Mouse (Mus musculus) lung, postnatal 4 days (tissue): ENCODE results near the gene Smarcc1.
"Not testable (repeated sequence)": the region's sequence is repeated elsewhere in the genome, so short reads cannot be mapped to it uniquely, and the experiment has no call there.

Experiments used
- DNase-seq, 2 experiments: peaks; one replicate each; pipeline ENCODE4 v3.0.0; 2021

The Smarcc1 gene

DNA sequence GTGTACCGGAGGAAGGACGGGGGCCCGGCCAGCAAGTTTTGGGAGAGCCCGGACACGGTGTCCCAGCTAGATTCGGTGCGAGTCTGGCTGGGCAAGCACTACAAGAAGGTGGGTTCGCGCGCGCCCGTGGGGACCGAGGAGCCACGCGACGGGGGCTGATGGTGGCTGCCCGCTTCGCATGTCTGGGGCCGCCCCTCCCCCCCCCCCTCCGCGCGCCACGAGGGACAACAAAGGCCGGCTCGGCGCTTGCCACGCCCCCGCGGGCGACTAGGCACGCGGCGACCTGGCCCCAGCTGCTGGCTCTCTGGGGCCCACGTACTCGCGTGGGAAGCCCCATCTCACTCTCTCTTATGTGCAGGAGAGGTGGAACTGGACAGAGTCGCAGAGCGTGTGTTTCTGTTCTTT lies 14.7 kb downstream of the Smarcc1 start:
- no peak for DNase-seq

DNA sequence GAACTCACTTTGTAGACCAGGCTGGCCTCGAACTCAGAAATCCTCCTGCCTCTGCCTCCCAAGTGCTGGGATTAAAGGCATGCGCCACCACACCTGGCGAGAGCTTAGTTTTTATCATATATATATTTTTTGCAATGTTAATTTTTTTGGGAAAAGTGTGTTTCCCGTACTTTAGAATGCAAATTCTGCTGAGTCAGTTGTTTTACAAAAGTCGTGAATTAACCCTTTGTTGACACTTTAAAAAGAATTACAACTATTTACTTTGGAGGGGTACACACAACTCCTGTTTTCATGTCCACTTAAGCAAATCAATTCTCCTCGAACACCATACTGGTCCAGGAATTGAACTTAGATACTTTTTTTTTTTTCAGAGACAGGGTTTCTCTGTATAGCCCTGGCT lies 15.4 kb downstream of the Smarcc1 start:
- no peak for DNase-seq

DNA sequence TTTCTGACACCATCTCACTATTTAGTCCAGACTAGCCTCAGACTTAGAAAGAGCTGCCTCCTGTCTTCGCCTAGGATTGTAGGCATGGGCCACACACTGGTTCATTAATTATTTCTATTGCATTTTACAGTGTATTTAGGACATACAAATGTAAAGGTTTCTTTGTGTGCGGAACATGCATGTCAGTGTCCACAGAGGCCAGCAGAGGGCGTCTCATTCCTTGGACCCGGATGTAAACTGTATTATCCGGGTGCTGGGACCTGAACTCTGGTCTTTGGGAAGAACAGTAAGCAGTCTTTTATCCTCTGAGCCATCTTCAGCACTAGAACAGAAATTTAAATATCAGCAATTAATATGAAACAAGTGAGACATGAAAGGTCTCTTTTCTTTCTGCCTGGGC lies 16.7 kb downstream of the Smarcc1 start:
- no peak for DNase-seq

GRCm38 (mm10) chr9:110139119-110139518 lies 21.6 kb downstream of the Smarcc1 start:
- no peak for DNase-seq

GRCm38 (mm10) chr9:110142097-110142496 lies 24.6 kb downstream of the Smarcc1 start:
- no peak for DNase-seq

GRCm38 (mm10) chr9:110148598-110148997 lies 31.1 kb downstream of the Smarcc1 start:
- DNase-seq, result no peak

DNA sequence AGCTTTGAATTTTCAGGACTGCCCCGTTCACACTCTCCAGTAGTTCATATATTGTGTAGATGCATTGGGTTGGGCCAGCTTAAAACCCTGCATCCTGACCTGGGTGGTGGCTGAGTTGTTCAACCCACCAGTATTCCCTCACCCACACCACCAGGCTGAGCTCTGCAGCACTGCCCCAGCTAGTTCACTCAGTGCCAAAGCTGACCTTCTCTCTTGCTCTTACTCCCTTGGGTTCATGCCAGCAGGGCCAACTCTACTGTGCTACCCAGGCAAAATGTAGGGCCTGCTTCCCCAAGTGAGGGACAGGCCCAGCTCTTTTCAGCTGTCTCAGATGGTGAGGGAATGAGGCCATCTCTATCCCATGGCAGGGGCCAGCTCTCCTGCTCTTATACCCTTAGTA lies 41.5 kb downstream of the Smarcc1 start:
- DNase-seq, result no peak

- DNase-seq, result not testable (repeated sequence)
Measured at GRCm38 (mm10) chr9:110160486-110160885, 43.0 kb downstream of the Smarcc1 start.

- DNase-seq, result no peak
Measured at GRCm38 (mm10) chr9:110162441-110162840, 44.9 kb downstream of the Smarcc1 start.

- DNase-seq, result no peak
Measured at GRCm38 (mm10) chr9:110163071-110163470, 45.6 kb downstream of the Smarcc1 start.

DNA sequence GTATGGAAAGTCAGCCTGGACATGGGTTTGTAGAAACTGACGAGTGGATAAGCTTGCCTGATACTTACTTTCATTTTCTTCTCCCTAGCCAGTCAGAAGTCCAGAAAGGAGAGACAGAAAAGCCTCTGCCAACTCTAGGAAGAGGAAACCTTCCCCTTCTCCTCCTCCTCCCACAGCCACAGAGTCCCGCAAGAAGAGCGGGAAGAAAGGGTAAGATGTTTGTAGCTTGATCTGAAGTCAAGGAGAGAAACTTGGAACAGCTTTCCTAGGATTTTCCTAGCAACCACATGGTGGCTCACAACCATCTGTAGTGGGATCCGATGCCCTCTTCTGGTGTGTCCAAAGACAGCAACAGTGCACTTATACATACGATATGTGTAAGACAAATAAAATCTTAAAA lies 53.4 kb downstream of the Smarcc1 start:
- no peak for DNase-seq

DNA sequence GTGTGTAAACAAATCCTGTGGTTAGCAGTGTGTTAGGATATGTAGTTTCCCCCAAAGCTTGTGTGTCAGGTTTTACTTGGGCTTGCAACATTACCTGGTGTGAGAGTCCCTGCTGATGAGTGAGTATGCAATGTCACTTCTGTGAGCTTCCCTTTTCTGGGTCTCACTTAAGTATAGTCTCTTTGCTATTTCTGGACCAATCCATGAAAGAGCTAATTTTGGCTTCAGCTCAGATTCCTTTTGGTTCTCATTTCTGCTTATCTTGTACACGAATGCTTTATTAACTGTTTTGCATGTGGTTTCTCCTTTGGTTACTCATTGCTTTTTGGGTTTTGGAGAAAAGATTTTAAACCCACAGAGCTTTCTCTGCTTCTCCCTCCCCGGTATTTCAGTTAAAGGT lies 82.4 kb downstream of the Smarcc1 start:
- DNase-seq, result no peak

- DNase-seq, result no peak
Measured at GRCm38 (mm10) chr9:110205526-110206404, 88.3 kb downstream of the Smarcc1 start.

GRCm38 (mm10) chr9:110206437-110206836 lies 88.9 kb downstream of the Smarcc1 start:
- DNase-seq, result no peak

DNA sequence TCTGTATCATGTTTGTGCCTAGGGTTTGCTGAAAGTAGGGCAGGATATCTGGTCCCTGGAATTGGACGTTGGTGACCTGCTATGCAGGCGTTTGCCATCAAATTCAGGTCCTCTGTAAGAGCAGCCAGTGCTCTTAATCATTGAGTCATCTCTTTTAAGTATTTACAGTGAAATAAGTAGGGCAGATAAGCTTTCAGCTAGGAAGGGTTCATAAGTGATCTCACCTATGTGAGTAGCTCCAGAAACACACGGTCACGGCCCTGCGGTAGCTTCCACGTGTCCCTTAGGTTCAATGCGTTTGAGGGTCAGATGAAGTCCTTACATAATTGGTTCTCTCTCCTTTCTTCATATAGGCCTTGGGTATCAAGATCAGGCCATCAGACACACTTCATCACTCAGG lies 90.8 kb downstream of the Smarcc1 start:
- no peak for DNase-seq

DNA sequence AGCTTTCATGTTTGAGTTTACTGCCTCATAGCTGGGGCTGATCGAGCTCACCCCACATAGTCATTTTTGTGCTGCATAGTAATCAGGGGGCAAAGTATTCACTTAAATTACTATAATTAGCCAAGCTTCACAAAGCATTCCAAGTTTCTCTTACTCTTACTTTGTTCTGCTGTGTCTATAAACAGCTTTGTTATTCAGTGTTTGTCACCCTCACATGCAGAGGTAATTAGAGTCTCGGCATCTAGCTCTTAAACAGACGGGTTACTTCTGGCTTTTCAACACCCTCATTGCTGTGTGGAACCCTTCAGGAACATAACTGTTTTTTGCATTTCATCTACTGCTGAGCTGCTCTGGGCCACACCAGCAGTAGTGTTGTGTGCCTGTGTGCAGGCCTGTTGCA lies 91.5 kb downstream of the Smarcc1 start:
- no peak for DNase-seq

- no peak for DNase-seq
Measured at GRCm38 (mm10) chr9:110224273-110224672, 106.8 kb downstream of the Smarcc1 start.

DNA sequence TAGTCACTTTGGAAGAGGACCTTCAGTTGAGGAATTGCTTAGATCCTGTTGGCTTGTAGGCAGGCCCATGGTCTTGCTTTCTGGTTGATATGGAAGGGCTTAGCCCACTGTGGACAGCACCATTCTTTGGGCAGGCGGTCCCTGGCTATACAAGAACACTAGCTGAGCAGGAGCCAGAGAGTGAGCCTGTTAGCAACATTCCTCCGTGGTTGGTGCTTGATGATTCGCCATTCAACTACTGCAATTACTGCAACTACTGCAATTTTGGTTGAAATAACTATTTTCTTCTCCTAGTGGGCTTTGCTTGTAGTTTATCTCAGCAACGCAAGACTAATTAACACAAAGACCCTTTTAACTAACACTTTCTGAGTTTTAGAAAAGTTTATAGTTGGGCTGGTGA lies 108.7 kb downstream of the Smarcc1 start:
- DNase-seq, result no peak

- no peak for DNase-seq
Measured at GRCm38 (mm10) chr9:110228671-110229070, 111.2 kb downstream of the Smarcc1 start.

- DNase-seq, result no peak
Measured at GRCm38 (mm10) chr9:110229112-110229511, 111.6 kb downstream of the Smarcc1 start.

GRCm38 (mm10) chr9:110229566-110230248 lies 112.2 kb downstream of the Smarcc1 start:
- DNase-seq, result no peak

DNA sequence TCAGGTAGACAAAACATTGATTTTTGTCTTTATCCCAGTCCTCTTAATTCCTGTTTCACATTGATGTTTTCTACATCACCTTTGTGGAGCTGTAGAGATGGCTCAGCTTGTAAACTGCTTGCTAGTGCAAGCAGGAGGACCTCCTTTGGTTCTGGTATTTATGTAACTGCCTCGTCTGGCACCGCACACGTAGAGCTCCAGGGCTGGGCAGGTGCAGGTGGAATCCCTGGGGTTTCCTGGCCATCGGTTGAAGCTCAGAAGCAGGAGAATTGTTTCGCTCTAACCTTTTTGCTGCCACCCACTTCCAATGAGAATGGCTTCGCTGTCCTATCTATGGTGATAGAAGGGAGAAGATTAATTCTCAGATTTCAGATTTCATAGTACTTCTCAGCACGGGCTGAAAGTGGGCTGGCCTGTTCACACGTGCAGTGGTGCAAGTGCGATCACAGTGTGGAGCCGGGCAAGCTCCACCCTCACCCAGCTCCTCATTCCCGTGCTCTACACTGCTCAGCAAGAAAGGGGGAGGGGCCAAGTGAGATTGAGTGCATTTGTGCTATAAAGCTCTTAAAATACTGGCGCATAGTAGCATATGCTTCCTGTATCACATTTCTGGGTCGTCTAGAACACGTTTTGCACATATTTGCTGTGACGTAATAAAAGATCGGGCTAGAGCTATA lies 113.0 kb downstream of the Smarcc1 start:
- no peak for DNase-seq

- no peak for DNase-seq
Measured at GRCm38 (mm10) chr9:110234962-110235361, 117.5 kb downstream of the Smarcc1 start.
